Mouse (Mus musculus): ENCODE data around the gene Rbm6. TPM values are rescaled to one million over a fixed set of nuclear protein-coding genes. Genes with fewer than 3 reads are reported as not detected.
A peak's percentile ranks its signal among the peaks of the same experiment; 100 is the strongest.

The Rbm6 gene
- polyA plus RNA-seq, 1 experiment: 19.0 TPM

DNA sequence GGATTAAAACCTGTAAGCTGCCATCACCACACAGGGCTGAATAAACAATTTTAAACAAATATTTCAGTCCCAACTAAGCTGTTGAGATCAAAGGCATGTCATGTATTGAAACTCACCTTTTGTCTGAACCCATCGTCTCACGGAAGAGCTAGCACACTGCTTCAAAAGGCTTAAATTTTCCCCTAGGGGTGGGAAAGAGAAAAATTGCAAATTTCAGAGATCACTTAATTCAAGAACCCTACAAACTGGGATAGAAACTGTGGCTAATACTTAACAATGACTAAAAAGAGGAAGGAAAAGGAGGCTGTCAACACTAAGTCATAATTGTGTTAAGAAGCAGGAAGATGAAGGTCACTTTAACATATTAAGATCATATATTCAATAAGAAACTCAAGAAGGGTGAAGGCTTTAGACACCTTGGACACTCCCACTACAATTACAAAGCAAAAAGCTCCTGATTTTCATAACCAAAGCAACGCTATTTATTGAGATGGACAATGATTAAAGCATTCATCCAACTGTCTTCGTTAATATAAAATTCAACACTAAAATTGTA, 103.5 kb downstream of the Rbm6 start:
- DNase-seq (ENCODE audit: low read depth, low spot score): no peak
- 14% methylated on average over 4 of the region's 4 CpGs for WGBS

DNA sequence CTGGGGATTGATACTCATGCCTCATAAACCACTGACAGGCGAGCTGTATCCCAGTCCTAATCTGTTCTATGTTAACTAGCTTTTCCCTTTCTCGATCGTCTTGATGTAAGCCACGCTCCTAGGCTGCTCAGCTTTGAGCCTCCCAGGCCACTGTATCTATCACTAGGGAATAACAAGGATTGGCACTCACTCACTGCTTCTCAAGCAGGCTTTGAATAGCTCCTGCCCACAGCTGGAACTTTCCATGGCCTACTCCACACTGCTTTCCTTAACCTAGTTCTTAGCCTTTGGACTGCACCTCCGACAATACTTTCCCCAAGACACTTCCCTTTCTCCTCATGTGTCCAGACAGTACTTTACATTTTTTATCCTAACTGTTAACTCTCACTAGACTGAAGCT, 104.2 kb downstream of the Rbm6 start:
- no peak for DNase-seq (ENCODE audit: low read depth, low spot score)
- 74% methylated on average over 5 of the region's 5 CpGs for WGBS

GRCm38 (mm10) chr9:107759593-107759992, 113.4 kb downstream of the Rbm6 start:
- WGBS: 90% methylated on average over 6 of the region's 6 CpGs

DNA sequence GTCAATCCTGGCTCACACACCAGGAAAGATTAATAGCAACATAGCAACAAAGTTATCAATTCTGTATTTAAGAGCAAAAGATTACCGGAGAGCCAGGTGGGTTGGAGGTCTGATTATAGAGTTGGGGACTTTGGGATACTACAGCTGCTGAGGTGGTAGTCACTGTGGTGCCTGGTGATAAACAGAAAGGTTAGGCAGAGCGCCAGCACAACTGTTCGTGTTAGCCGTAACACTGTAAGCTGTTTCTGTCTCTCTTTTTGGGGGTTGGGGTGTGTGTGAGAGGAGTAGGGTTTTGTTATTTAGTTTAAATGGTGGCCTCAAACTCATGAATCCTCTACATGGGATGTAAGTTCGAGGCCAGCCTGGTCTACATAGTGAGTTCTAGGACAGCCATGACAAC, 122.7 kb downstream of the Rbm6 start:
- WGBS: 90% methylated on average over 5 of the region's 5 CpGs
- DNase-seq (ENCODE audit: low read depth, low spot score): no peak

More at GRCm38 (mm10) chr9:107759593-107759992, 113.4 kb downstream of the Rbm6 start:
- DNase-seq (ENCODE audit: low read depth, low spot score): no peak

DNA sequence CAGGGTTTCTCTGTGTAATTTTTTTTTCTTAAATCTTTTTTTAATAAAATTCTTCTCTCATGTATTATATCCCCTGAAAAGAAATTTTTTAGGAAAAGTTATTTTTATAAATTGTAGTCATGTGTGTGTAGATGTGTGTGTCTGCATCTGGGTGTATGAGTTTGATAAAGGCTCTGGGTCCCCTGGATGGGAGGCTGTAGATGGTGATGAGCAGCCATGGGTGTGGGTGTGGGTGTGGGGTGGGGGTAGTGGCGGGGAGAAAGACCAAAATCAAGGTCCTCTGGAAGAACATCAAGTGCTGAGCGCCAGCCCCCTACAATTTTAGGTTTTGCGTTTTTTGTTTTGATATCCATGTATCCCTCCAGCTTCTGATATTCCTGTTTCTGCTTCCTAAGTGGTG, 125.0 kb downstream of the Rbm6 start:
- 92% methylated on average over 3 of the region's 3 CpGs for WGBS
- DNase-seq (ENCODE audit: low read depth, low spot score): no peak

DNA sequence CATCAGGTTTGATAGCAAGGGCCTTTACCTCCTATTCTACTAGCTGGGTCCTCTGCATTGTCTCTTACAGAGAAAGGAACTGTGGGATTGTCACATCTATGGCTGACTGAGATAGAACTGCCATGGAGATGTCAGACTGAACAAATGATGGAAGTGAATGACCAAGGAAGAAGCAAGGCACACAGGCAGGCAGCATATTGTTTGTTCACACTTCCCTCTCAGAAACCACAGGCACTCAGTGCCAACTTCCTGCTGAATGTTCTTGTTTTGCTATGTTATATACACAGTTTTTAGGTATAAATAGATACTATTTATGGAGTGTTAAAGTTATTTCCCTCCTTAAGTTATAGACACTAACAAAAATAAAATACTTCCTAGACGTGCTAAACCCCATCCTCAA, 125.7 kb downstream of the Rbm6 start:
- DNase-seq (ENCODE audit: low read depth, low spot score): no peak
- 67% methylated on average over 1 of the region's 1 CpGs for WGBS

DNA sequence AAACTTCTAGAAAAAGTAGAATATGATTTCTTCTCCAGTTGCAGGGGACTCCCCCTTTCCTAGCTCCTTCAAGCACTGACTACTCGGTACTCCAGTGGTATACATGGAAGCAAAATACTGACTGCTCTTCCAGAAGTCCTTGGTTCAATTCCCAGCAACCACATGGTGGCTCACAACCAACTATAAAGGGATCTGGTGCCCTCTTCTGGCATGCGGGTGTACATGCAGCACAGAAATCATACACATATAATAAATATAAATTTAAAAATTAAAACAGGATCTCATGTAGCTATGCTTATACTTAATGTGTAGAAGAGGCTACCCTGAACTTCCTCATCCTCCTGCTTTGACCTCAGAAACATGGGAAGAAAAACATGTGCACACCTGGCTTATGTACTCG, 126.4 kb downstream of the Rbm6 start:
- 87% methylated on average over 3 of the region's 3 CpGs for WGBS
- DNase-seq (ENCODE audit: low read depth, low spot score): no peak

DNA sequence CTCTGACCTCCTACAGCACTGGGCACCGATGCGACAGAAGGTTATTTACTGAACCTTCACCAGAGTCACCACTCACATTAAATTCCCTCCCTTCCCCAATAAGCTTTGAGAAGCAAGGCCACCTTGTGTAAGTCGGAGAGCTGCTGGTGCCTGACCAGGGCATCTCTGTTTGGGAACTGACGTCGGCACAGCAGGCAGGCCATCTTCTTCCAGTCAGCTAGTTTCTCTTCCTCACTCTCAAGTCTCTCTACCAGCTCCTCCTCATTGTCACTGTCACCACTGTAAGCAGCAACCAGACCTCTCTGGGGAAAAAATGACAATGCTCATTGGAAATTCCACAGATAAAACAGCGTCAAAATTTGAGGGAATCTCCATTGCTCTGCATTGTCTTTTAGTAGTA, 129.0 kb downstream of the Rbm6 start:
- 92% methylated on average over 6 of the region's 6 CpGs for WGBS

DNA sequence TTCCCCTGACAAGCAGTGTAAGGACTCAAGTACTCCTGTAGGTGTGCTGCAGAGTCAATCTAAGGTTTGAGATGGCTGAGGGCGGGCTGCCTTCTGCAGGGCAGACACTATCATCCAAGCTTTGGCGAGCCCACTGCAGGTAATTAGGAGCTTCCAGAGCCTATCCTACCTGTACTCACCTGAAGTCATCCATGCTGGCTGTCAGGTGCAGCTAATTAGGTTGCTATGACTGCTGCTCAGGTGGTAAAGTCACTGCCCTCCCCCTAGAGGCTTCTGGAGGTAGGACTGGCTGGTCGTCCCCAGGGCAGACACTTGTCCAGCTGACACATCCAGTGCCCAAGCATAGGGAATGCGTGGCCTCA, 134.2 kb downstream of the Rbm6 start:
- no peak for DNase-seq (ENCODE audit: low read depth, low spot score)
- WGBS: 54% methylated on average over 4 of the region's 4 CpGs

More for the DNA sequence above, 129.0 kb downstream of the Rbm6 start:
- DNase-seq (ENCODE audit: low read depth, low spot score): no peak

DNA sequence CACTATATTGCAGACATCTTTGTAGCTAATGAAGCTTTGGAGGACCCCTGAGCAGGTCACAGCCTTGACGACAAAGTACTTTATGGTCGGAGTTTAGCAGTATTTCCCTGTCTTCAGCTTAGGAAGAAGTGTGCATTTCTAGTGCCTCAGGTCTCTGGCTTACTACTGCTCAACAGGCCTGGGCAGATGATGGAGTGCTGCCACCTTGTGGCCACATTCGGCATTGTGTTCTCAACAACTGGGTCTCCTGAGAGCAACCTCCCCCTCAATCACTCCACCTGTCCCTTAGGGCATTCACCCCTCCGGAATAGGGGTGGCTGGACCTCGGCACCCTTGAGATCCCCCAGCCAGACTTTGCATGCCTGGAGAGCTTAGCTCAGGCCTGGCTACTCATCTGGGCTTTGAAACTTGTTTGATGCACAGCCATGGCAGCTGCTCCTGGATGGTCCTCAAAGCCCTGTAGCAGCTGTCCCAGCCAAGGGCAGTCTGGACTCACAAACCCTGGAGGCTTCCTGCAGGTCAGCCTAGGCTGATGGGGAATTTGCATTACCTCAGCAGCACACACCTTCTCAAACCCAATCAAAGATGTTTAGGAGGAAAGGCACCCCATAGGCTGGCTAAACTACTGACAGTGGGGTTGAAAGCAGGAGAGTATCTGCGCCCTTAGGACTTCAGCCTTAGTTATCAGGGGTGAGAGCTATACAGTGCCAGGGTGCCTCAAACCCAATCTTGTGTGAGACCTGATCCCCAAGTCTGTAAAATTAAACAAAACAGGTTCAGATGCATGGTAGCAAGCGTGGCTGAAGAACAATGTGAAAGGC, 134.8 kb downstream of the Rbm6 start:
- DNase-seq (ENCODE audit: low read depth, low spot score): peak; percentile 51
- WGBS: 23% methylated on average over 7 of the region's 7 CpGs

DNA sequence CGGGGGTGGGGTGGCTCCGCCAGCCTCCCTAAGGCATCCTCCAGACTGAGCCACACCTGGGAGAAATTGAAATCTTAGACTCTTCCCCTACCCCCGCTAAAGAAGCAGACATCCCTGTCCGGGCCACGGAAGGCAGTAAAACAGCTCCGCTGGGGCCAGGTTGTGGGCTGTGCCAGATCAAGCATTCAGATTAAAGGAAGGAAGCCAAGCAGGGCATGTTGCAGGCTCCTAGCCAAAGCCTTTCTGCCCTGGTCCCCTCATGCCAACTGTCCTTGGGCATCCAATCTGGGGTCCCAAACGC, 136.9 kb downstream of the Rbm6 start:
- 2% methylated on average over 7 of the region's 7 CpGs for WGBS
- no peak for DNase-seq (ENCODE audit: low read depth, low spot score)

DNA sequence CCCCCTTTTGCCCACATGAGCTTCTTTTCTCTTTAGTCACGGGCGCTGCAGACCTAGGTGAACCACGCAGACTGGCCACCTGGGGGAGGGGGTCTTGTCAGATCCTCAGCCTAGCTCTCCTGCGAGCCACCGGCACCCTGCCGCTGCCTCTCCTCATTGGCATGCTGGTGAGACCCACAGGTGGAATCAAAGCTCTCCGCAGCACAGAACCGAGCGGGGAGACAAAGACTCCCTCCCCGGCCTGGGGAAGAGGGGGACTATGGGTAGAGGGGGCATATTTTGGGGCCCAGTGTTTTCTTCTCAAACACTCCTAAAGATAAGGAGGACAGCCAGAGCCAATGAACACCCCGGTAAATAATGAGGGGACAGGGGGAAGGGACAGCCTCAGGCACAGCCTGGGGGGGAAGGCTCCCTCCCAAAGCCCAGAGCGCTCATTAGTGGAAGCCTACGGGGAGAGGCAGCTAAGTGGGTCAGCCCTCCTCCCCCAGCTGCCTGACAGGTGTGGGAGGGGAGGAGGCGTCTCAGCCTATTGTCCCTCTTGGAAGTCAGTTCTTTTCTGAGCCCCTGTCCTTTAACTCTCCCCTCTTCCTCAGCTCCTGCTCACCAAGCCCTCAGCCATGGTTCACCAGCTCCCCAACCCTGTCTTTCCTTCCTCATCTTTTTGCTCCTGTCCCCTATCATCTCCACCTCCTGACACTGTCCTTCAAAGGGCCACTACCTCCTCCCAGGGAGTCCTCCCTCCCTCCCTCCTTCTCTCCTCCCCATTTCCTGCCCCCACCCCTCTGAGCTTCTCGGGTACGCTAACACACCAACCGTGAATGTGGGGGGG, 137.5 kb downstream of the Rbm6 start:
- no peak for DNase-seq (ENCODE audit: low read depth, low spot score)
- WGBS: 18% methylated on average over 17 of the region's 17 CpGs

- 50% methylated on average over 7 of the region's 7 CpGs for WGBS
- no peak for DNase-seq (ENCODE audit: low read depth, low spot score)
Measured at GRCm38 (mm10) chr9:107734567-107734971, 138.5 kb downstream of the Rbm6 start.

GRCm38 (mm10) chr9:107729709-107730108, 143.3 kb downstream of the Rbm6 start:
- DNase-seq (ENCODE audit: low read depth, low spot score): no peak
- 82% methylated on average over 3 of the region's 3 CpGs for WGBS

GRCm38 (mm10) chr9:107728919-107729670, 143.9 kb downstream of the Rbm6 start:
- 78% methylated on average over 6 of the region's 6 CpGs for WGBS
- no peak for DNase-seq (ENCODE audit: low read depth, low spot score)

DNA sequence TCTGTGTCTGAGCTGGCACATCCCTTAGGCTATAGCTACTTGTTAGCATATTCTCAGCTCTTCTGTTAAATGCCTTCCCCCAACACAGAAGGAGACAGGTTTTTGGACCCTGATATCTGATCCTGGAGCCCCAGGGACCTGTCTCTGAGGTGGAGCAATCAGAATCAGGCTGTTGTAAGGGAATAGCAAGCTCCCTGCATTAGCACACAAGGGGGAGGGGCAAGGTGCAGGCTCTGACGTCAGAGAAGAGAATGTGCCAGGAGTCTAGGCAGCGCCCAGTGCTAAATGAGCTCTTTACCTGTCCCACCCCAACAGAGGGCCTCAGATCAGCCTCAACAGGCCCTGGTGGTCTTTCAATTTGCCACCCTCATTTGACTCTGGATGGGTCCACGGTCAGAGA, 146.0 kb downstream of the Rbm6 start:
- 41% methylated on average over 3 of the region's 3 CpGs for WGBS
- no peak for DNase-seq (ENCODE audit: low read depth, low spot score)

GRCm38 (mm10) chr9:107724796-107725195, 148.2 kb downstream of the Rbm6 start:
- WGBS: 95% methylated on average over 1 of the region's 1 CpGs
- no peak for DNase-seq (ENCODE audit: low read depth, low spot score)

GRCm38 (mm10) chr9:107723794-107724531, 149.1 kb downstream of the Rbm6 start:
- no peak for DNase-seq (ENCODE audit: low read depth, low spot score)
- 4% methylated on average over 11 of the region's 11 CpGs for WGBS
